Mouse (Mus musculus) small intestine, adult 2 months (tissue): ENCODE results near the gene Dus2. TPM values are rescaled to one million over a fixed set of nuclear protein-coding genes. Genes with fewer than 3 reads are reported as not detected.
A peak's percentile ranks its signal among the peaks of the same experiment; 100 is the strongest.

Experiments
- H3K27ac ChIP-seq: fragments of 200-500 bp; 2 replicates; pipeline ENCODE4 v1.5.1; 2012; ENCODE audit warnings: low read depth, low read length, control low read depth, inconsistent platforms; ENCODE audit not compliant: insufficient read depth
- H3K27me3 ChIP-seq: fragments of 200-500 bp; 2 replicates; pipeline ENCODE4 v1.6.1; 2012; ENCODE audit warnings: mild to moderate bottlenecking, moderate library complexity, low read length, inconsistent platforms; ENCODE audit not compliant: control insufficient read depth, insufficient read depth
- H3K36me3 ChIP-seq: fragments of 200-500 bp; 2 replicates; pipeline ENCODE4 v1.6.1; 2012; ENCODE audit warnings: mild to moderate bottlenecking, low read length, control low read depth, inconsistent platforms; ENCODE audit not compliant: control insufficient read depth, insufficient read depth
- H3K4me1 ChIP-seq: fragments of 200-500 bp; 2 replicates; pipeline ENCODE4 v1.6.1; 2012; ENCODE audit warnings: low read length, inconsistent platforms, mixed read lengths; ENCODE audit not compliant: control insufficient read depth, insufficient read depth, insufficient read length
- H3K4me3 ChIP-seq: fragments of 200-500 bp; 2 replicates; pipeline ENCODE4 v1.5.1; 2012; ENCODE audit warnings: low read depth, mild to moderate bottlenecking, control low read depth, inconsistent platforms, low read length, moderate library complexity
- CTCF ChIP-seq: fragments of 200-500 bp; IDR thresholded peaks from 2 replicates; pipeline ENCODE4 v1.5.1; 2012; ENCODE audit warnings: low read depth, mild to moderate bottlenecking, control low read depth, inconsistent platforms, low read length, moderate library complexity, mixed read lengths; ENCODE audit not compliant: insufficient replicate concordance, insufficient read length; ENCODE audit errors: extremely low read depth
- POLR2A ChIP-seq: fragments of 200-500 bp; IDR thresholded peaks from 2 replicates; pipeline ENCODE4 v1.6.1; 2012; ENCODE audit warnings: low read depth, mild to moderate bottlenecking, control low read depth, inconsistent platforms, low read length, moderate library complexity
- WGBS: fragments of 180-500 bp; shearing (Covaris S2); methylation state at CpG from one replicate; pipeline ENCODE4 v1.1.7; 2018; 5-methylcytosine and 5-hydroxymethylcytosine counted together
- polyA plus RNA-seq: library from polyadenylated mRNA; depleted of rRNA; stranded (reverse); fragments of >200 nt; gene quantifications from 2 replicates; pipeline ENCODE4 v1.2.3, GENCODE M21; 2012

The Dus2 gene
- polyA plus RNA-seq, 1 experiment = 5.2 TPM

DNA sequence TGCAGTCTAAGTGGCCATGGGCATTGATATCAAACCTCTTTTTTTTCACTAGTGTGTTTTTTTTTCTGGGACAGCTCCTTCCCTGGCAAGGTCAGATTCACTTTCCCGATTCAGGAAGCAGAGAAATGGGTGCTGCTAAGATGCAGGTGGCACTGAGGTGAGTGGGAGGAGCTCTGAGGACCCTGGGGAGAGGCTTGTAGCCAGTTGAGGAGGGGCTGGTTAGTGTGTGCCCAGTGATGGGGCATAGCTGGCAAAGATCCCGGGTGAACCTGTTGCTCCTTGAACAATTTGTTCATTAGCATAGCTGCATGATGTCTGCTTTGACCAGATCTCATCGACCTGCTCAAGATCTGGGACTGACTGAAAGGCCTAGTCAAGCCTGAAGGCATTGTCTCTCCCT is 63.9 kb downstream of the Dus2 start:
- Histone ChIP-seq H3K4me3 (no peak overlapping the region), H3K4me1 (peaks cover 40% of the 10 kb centered on the region), H3K27me3 (no peaks in the 10 kb centered on the region), H3K36me3 (no peaks in the 10 kb centered on the region; the same call in 1 of the 2 replicates), H3K27ac (peak overlapping the region; percentile 97)
- TF ChIP-seq POLR2A (peak; percentile 19; the same call in 1 of the 2 replicates), CTCF (no peak)
- WGBS = 13% methylated on average over 3 of the region's 3 CpGs

DNA sequence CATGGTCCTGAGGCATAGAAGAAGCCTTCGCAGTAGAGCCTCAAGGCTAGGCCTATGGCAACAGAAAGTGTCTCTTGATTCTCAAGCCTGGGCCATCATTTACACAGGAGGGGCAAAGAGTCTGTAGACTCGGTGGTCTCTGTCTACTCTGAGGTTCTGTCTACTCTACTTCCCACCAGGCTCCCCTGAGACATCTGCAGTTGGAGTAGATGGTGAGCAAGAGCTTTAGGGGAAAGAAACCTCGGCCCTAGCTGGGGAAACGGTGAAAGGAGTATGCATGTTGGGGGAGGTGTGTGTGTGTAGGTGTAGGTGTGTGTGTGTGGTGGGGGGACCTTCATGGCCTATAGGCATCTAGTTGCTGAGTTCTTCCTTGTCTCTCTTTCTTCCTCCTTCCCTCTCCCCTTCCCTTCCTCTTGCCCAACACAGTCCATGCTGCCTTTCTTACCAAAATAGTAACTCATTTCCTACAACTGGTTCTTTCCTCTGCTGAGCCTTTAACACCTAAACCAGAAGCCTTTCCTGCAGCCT is 65.4 kb downstream of the Dus2 start:
- no peak overlapping the region for H3K4me3 ChIP-seq
- H3K4me1 ChIP-seq = peaks cover 40% of the 10 kb centered on the region
- no peak for TF ChIP-seq CTCF
- no peak for TF ChIP-seq POLR2A
- WGBS = 86% methylated on average over 4 of the region's 4 CpGs
- no peaks in the 10 kb centered on the region for H3K27me3 ChIP-seq
- H3K36me3 ChIP-seq = no peaks in the 10 kb centered on the region; the same call in 1 of the 2 replicates
- no peak overlapping the region; the same call in 1 of the 2 replicates for H3K27ac ChIP-seq

DNA sequence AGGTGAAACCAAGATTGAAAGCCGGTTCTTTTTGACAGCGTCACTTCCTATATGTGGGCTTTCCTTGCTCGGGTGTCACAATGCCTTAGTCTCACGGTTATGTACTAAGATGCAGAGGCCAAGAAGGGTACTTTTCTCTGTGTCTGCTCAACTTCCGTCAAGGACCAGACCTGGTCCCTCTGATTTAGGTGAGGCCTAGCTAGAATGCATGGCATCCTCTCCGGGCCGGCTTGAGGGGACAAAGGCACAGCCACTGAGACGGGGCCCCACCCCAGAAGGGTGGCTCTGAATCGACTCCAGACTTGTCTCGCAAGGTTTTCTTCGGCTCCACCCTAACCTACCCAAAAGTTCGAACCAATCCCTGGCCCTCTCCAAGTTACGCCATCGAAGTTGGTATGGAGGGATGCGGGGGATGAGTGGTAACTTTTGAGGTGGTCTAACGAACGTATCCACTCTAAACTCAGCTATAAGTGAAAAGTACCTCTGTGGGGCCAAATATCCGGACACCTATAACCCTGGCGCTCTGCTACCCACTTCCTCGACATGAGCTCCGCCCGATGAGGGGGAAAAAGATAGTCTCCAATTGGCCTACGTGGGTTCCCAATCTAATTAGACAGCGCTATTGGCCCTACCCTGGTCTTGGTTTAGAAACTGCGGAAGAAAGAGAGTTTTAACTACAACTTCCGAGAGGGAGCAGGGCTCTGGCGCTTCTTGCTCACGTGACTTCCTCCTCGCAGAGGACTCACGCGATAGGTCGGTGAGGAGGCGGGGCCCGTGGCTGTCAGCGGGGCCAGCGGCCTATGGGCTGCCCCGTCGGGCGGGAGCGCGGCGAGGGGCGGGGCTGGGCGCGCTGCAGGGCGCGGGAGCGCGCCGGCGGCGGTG is 67.8 kb downstream of the Dus2 start, which contains the start of gene Nfatc3:
TSS of gene Nfatc3 (plus strand) at position 110 of the 882 bp plus-strand sequence.
- TF ChIP-seq POLR2A (peak; percentile 66), CTCF (no peak)
- WGBS = under 1% methylated on average over 39 of the region's 52 CpGs
- Histone ChIP-seq H3K36me3 (no peaks in the 10 kb centered on the region), H3K4me3 (peak within 1 kb of the TSS; percentile 99), H3K27ac (peak within 1 kb of the TSS; percentile 94), H3K4me1 (peaks cover 22% of the 10 kb centered on the region), H3K27me3 (no peaks in the 10 kb centered on the region)

DNA sequence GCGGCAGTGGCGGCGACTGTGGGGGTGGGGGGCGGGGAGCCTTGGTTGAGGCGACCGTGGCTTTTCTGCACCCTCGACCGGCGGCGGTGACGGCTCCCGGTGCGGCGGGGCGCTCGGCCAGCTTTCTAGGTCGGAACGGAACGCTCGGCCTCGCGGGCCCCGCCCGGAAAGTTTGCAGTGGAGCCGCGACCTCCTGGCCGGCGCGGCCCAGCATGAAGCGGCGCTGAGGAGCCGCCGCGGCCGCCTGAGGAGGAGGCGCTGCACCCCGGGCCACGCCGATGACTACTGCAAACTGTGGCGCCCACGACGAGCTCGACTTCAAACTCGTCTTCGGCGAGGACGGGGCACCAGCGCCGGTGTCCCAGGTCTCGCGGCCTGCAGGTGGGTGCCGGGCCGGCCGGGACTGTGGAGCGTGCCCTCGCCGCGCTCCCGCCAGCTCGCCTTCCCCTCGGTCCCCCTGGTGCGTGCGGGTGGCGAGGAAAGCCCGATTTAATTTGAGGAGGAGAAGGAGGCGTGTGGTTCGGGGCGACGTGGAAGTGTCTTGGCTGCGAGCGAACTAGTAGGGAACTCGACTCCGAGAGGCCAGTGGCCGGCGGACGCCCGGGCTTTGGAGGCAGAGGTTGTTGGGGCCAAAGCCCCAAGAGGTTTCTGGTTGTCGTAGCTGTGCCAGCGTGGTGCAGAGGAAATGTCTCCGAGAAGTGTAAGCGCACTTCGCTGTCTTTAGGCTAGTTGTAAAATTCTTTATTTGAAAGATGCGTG is 68.7 kb downstream of the Dus2 start:
- Histone ChIP-seq H3K4me1 (peaks cover 16% of the 10 kb centered on the region), H3K27ac (peak overlapping the region; percentile 90), H3K36me3 (no peaks in the 10 kb centered on the region), H3K4me3 (peak overlapping the region; percentile 99), H3K27me3 (no peaks in the 10 kb centered on the region)
- TF ChIP-seq POLR2A = peak; percentile 18; the same call in 1 of the 2 replicates
- TF ChIP-seq CTCF = no peak
- under 1% methylated on average over 82 of the region's 83 CpGs for WGBS

DNA sequence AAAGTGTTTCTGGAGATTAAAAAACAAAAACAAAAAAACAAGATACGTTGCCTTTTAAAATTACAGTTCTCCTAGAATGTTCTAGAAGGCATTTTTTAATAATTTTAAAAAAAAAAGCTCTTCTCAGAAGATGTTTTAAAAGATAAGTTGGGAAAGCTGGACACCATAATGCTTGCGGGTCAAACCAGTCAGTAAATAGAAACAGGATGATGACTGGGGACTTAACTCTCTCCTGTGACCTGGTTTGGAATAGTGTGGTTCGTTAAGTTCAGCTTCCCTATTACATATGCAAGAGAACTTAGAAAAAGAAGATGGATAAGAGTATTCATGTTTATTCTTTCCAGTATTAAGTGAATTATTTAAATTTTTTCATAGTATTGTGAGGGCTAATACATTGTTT is 69.4 kb downstream of the Dus2 start:
- Histone ChIP-seq H3K36me3 (no peaks in the 10 kb centered on the region), H3K4me3 (no peak overlapping the region), H3K27me3 (no peaks in the 10 kb centered on the region), H3K27ac (no peak overlapping the region), H3K4me1 (peaks cover 11% of the 10 kb centered on the region)
- WGBS = under 1% methylated on average over 3 of the region's 3 CpGs
- TF ChIP-seq CTCF (no peak), POLR2A (no peak)

DNA sequence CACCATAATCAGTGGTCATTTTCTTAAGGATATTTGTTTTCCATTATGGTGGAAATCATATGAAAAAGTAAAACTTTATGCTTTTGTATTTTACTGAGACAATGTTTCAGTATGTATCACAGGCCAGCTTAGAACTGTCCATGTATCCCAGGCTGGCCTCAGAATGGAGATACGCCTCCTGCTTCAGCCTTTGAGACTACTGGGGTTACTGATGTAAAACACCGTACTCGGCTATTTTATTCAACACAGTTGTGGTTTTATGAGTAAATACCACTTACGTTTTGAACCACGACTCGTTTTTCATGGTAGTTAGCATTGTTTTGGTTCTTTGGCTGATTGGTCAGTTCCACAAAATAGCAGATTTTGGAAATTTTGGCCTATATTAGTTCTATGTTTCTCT is 70.5 kb downstream of the Dus2 start:
- Histone ChIP-seq H3K27me3 (no peaks in the 10 kb centered on the region), H3K27ac (no peak overlapping the region), H3K4me1 (peaks cover 7% of the 10 kb centered on the region), H3K36me3 (0 out of 2 replicates have a peak, but pooled peaks cover 2% of the 10 kb centered on the region), H3K4me3 (no peak overlapping the region)
- WGBS = 64% methylated on average over 6 of the region's 6 CpGs
- TF ChIP-seq CTCF (no peak), POLR2A (no peak)

DNA sequence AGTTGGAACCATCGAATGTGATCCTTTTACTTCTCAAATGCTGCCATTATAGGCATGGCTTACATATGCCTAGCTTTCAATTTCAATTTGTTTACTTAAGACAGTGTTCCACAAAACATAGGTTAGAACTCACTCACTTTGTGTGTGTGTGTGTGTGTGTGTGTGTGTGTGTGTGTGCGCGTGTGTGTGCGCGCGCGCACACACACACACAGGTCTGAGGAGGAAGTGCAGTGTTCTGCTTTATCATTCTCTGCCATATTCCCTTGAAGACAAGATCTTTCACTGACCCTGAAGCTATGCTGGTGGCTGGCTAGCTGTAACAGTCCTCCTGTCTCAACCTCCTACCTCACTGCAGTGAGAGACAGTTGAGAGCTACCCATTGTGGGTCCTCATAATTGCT is 71.9 kb downstream of the Dus2 start:
- TF ChIP-seq CTCF = peak; percentile 5; the same call in 1 of the 2 replicates
- TF ChIP-seq POLR2A = no peak
- WGBS = 81% methylated on average over 7 of the region's 7 CpGs
- Histone ChIP-seq H3K36me3 (0 out of 2 replicates have a peak, but pooled peaks cover 2% of the 10 kb centered on the region), H3K4me3 (no peak overlapping the region), H3K27ac (no peak overlapping the region), H3K4me1 (peaks cover 7% of the 10 kb centered on the region; the same call in 1 of the 2 replicates), H3K27me3 (no peaks in the 10 kb centered on the region)
